Mouse (Mus musculus): Measurements from ENCODE around the gene P3h1. TPM values are rescaled to one million over a fixed set of nuclear protein-coding genes. Genes with fewer than 3 reads are reported as not detected.

The P3h1 gene
- polyA plus RNA-seq, 1 experiment from 2014 or later: 16.0 TPM

DNA sequence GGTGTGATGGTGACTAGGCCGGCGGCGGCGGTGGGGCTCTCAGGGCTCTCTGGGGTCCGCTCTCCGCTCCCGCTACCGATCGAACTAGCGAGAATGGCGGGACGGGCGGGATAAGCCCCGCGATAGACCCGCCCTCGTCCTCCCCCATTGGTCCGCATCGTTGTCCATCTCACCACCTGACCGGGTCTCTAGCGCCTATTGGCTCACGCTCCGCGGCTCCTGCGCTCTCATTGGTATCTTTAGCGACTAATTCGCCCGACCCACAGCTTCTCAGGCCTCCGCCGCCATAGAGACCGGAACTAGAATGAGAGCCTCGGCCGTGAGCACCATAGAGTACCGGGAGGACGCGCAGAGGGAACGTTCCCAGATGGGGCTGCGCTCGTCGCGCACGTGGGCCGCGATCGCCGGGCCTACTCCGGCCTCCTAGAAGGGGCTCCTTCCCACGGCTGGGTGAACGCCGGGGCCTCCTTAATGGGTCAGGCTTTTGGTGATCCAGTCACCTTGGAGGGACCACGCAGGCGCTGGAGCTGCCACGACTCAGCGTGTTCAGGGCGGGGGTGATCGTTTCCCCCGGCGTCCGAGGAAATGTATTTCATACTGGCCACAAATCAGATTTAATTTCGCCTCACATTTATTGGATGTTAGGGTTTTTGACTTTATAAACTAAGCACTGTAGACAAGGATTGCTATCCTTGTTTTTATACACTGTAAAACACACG lies 61.9 kb downstream of the P3h1 start, which contains the start of gene Ybx1:
Gene Ybx1 (minus strand): TSS at position 190 of the 719 bp plus-strand sequence.
- WGBS: under 1% methylated on average over 61 of the region's 61 CpGs
- H3K27me3 ChIP-seq (ENCODE audit: low read depth, poor library complexity, severe bottlenecking): no peaks in the 10 kb centered on the region

DNA sequence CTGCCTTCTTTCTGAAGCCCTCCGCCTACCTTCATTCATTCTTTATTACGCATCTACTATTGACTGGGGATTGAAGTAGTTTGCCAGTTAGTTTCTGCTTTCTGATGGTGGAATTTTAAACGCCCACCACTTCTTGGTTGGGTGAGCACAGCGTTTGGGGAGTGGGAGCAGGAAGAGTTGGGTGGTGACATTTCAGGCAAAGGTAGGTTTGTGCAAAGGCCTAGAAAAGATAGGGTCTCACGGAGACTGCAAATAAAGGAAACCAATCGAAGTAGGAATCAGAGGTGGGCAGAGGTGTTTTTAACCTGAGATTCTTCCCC lies 62.4 kb downstream of the P3h1 start:
- H3K4me3 ChIP-seq: peak overlapping the region; percentile 99
- H3K27me3 ChIP-seq (ENCODE audit: low read depth, poor library complexity, severe bottlenecking): no peaks in the 10 kb centered on the region
- 14% methylated on average over 6 of the region's 6 CpGs for WGBS
- peak; percentile 47 for DNase-seq (ENCODE audit: low spot score)
- H3K36me3 ChIP-seq: peaks cover 28% of the 10 kb centered on the region
- H3K9me3 ChIP-seq (replicated peaks): no peaks in the 10 kb centered on the region
- peak overlapping the region; percentile 97 for H3K27ac ChIP-seq
- H3K4me1 ChIP-seq: peaks cover 22% of the 10 kb centered on the region

More for the DNA sequence above, 61.9 kb downstream of the P3h1 start, which contains the start of gene Ybx1:
- peaks cover 33% of the 10 kb centered on the region for H3K36me3 ChIP-seq
- H3K4me1 ChIP-seq: peaks cover 22% of the 10 kb centered on the region
- DNase-seq (ENCODE audit: low spot score): peak; percentile 96
- no peaks in the 10 kb centered on the region for H3K9me3 ChIP-seq (replicated peaks)
- peak within 1 kb of the TSS; percentile 97 for H3K27ac ChIP-seq
- peak within 1 kb of the TSS; percentile 99 for H3K4me3 ChIP-seq

DNA sequence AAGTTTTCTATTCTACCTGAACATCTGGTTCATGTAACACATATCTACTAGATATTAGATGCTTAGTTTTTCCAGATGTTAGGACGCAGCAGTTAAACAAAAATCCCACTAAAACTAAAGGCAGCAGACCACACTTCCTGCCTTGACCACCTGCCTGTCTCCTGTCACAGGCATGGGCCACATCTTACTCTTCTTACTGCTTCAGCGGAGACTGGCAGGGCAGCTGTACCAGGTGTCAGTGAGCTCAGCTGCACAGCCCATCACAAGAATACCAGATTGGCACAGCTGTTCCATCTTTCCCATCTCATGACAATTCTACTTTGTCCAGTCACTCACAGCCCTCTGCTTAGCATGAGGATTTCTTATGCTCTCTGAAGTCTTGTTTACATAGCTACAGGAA lies 64.6 kb downstream of the P3h1 start:
- no peaks in the 10 kb centered on the region for H3K9me3 ChIP-seq (replicated peaks)
- peaks cover 11% of the 10 kb centered on the region for H3K4me1 ChIP-seq
- H3K27me3 ChIP-seq (ENCODE audit: low read depth, poor library complexity, severe bottlenecking): no peaks in the 10 kb centered on the region
- H3K36me3 ChIP-seq: peaks cover 13% of the 10 kb centered on the region
- H3K27ac ChIP-seq: no peak overlapping the region
- 86% methylated on average over 2 of the region's 2 CpGs for WGBS
- DNase-seq (ENCODE audit: low spot score): no peak
- no peak overlapping the region for H3K4me3 ChIP-seq

Other genes with a start within 250 kb of the P3h1 start
- 110 and 139 TPM in 2 replicates for gene Slc2a1, start 124.2 kb upstream of the P3h1 start, polyA plus RNA-seq (2016; fragmentation: Nextera tagmentation; extraction: Ambion mirVana)
- 10.1 and 10.3 TPM in 2 replicates for gene Zfp691, start 58.7 kb upstream of the P3h1 start, polyA plus RNA-seq (2016; fragmentation: Nextera tagmentation; extraction: Ambion mirVana)
- 6.8 and 7.7 TPM in 2 replicates for gene Ermap, start 42.9 kb upstream of the P3h1 start, polyA plus RNA-seq (2016; fragmentation: Nextera tagmentation; extraction: Ambion mirVana)
- 115 and 133 TPM in 2 replicates for gene Svbp, start 37.6 kb upstream of the P3h1 start, polyA plus RNA-seq (2016; fragmentation: Nextera tagmentation; extraction: Ambion mirVana)
- gene Tmem269, start 14.7 kb upstream of the P3h1 start, polyA plus RNA-seq (2016; fragmentation: Nextera tagmentation; extraction: Ambion mirVana): not detected in 2 replicates
- gene AU022252, start 203 bp upstream of the P3h1 start, polyA plus RNA-seq (2016; fragmentation: Nextera tagmentation; extraction: Ambion mirVana): 38.1 and 43.3 TPM in 2 replicates
- not detected in 2 replicates for gene Cldn19, start 22.5 kb downstream of the P3h1 start, polyA plus RNA-seq (2016; fragmentation: Nextera tagmentation; extraction: Ambion mirVana)
- gene Ybx1, start 61.7 kb downstream of the P3h1 start, polyA plus RNA-seq (2016; fragmentation: Nextera tagmentation; extraction: Ambion mirVana): 1,026 and 1,071 TPM in 2 replicates
- gene Ppih, start 87.6 kb downstream of the P3h1 start, polyA plus RNA-seq (2016; fragmentation: Nextera tagmentation; extraction: Ambion mirVana): 152 and 173 TPM in 2 replicates
- gene Ccdc30, start 182.6 kb downstream of the P3h1 start, polyA plus RNA-seq (2016; fragmentation: Nextera tagmentation; extraction: Ambion mirVana): 4.7 and 7.0 TPM in 2 replicates
- 37.1 and 41.4 TPM in 2 replicates for gene Ppcs, start 189.5 kb downstream of the P3h1 start, polyA plus RNA-seq (2016; fragmentation: Nextera tagmentation; extraction: Ambion mirVana)
- gene Zmynd12, start 189.9 kb downstream of the P3h1 start, polyA plus RNA-seq (2016; fragmentation: Nextera tagmentation; extraction: Ambion mirVana): 0.20 TPM in 1 of 2 replicates, not detected in the other